Mouse (Mus musculus): ENCODE measurements at regions not wholly inside any gene's neighbourhood (a gene's known extent, or its start where the extent isn't known, plus 50 kb on each side); places are given as distances from the start of the nearest gene placed in this dataset.

DNA sequence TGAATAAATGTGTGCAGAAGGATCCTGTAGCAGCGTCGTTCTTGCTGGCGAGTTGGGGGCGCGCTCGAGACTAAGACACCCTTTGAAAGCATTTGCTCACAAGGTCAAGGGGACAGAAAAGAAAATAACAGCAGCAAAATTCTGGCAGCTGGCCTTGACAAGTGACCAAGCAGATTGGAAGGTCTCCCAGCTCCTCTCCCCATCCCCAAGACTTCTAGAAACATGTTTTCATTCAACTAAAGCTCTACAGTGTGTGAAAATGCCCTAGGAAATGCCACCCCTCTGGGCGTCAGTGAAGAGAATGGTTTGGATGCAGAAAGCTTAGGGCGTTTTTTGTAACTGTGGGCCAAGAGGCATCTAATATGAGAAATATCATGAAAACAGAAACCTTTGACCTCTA is 272.7 kb downstream of the Tbc1d1 start:
- no peaks in the 10 kb centered on the region for H3K9me3 ChIP-seq (replicated peaks; ENCODE audit: insufficient read depth, low read length)
- no peak overlapping the region for H3K9ac ChIP-seq (ENCODE audit: control insufficient read depth, low read depth, low read length, poor library complexity, severe bottlenecking)
- no peaks in the 10 kb centered on the region for H3K27me3 ChIP-seq (ENCODE audit: control insufficient read depth in 1 of 2, insufficient read depth in 2 of 2, low read length in 2 of 2)
- H3K36me3 ChIP-seq (ENCODE audit: control insufficient read depth in 1 of 2, insufficient read depth in 2 of 2, low read length in 2 of 2) = no peaks in the 10 kb centered on the region
- no peak for DNase-seq (ENCODE audit: low read depth, low spot score)
- no peak for TF ChIP-seq POLR2AphosphoS5 (IDR thresholded peaks at IDR 0.05; ENCODE audit: borderline replicate concordance, low read depth, low read length)
- no peak for TF ChIP-seq GABPA (IDR thresholded peaks at IDR 0.05; ENCODE audit: low read depth, low read length)
- TF ChIP-seq MAX (IDR thresholded peaks at IDR 0.05; ENCODE audit: low read length) = no peak
- no peak for TF ChIP-seq POLR2A (IDR thresholded peaks at IDR 0.05; ENCODE audit: control insufficient read depth in 1 of 2, insufficient read depth in 1 of 2, low read depth in 1 of 2, low read length in 2 of 2, poor library complexity in 1 of 2)
- TF ChIP-seq CHD2 (IDR thresholded peaks at IDR 0.05; ENCODE audit: low read length) = no peak
- TF ChIP-seq USF2 (IDR thresholded peaks at IDR 0.05; ENCODE audit: borderline replicate concordance in 1 of 2, insufficient read depth in 1 of 2, low read depth in 1 of 2, low read length in 2 of 2) = no peak
- no peak for TF ChIP-seq TCF12 (IDR thresholded peaks at IDR 0.05; ENCODE audit: low read depth, low read length)
- no peak for TF ChIP-seq NRF1 (IDR thresholded peaks at IDR 0.05; ENCODE audit: insufficient read depth, low read depth, low read length, poor library complexity, severe bottlenecking)
- TF ChIP-seq MYB (IDR thresholded peaks at IDR 0.05; ENCODE audit: low read depth, low read length) = no peak
- no peak for TF ChIP-seq SMC3 (IDR thresholded peaks at IDR 0.05; ENCODE audit: low read depth, low read length)
- no peak for TF ChIP-seq MYC (IDR thresholded peaks at IDR 0.05; ENCODE audit: low read depth, low read length)
- TF ChIP-seq ELF1 (IDR thresholded peaks at IDR 0.05; ENCODE audit: low read depth, low read length) = no peak
- no peak overlapping the region for H3K4me3 ChIP-seq (ENCODE audit: control insufficient read depth in 1 of 2, insufficient read depth in 1 of 2, low read depth in 2 of 2, low read length in 2 of 2)
- no peak overlapping the region for H3K27ac ChIP-seq (ENCODE audit: control insufficient read depth, low read depth, low read length)
- no peaks in the 10 kb centered on the region for H3K4me1 ChIP-seq (ENCODE audit: control insufficient read depth in 1 of 2, insufficient read depth in 2 of 2, low read length in 2 of 2)
- no peaks in the 10 kb centered on the region for H3K79me2 ChIP-seq (ENCODE audit: control insufficient read depth, insufficient read depth, low read length, poor library complexity)

DNA sequence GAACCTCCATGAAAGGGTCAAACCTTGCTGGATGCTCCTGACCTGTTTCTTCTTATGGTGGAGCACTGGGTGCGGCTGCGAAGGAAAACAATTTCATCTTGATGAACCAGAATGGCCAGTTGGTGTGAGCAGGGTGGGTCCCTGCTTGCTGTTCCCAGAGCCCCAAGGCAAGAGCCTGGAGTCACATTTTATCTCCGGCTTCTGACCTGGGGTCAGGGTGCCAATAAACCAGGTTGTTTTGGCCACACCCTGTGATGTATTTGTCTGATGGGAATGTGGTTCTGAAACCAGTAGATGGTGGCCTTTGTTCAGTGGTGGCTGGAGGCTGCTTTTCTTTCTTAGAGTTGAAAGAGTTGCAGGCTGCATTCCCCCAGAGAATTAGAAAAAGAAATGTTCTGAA is 274.4 kb downstream of the Tbc1d1 start:
- no peaks in the 10 kb centered on the region for H3K36me3 ChIP-seq (ENCODE audit: control insufficient read depth in 1 of 2, insufficient read depth in 2 of 2, low read length in 2 of 2)
- H3K4me1 ChIP-seq (ENCODE audit: control insufficient read depth in 1 of 2, insufficient read depth in 2 of 2, low read length in 2 of 2) = no peaks in the 10 kb centered on the region
- no peak overlapping the region for H3K27ac ChIP-seq (ENCODE audit: control insufficient read depth, low read depth, low read length)
- no peaks in the 10 kb centered on the region for H3K79me2 ChIP-seq (ENCODE audit: control insufficient read depth, insufficient read depth, low read length, poor library complexity)
- TF ChIP-seq MEF2A (IDR thresholded peaks at IDR 0.05; ENCODE audit: extremely low read depth, insufficient replicate concordance, low read depth, low read length, poor library complexity, severe bottlenecking) (no peak), POLR2AphosphoS2 (IDR thresholded peaks at IDR 0.05; ENCODE audit: low read length) (no peak), ZC3H11A (IDR thresholded peaks at IDR 0.05; ENCODE audit: low read depth, low read length) (no peak), POLR2A (IDR thresholded peaks at IDR 0.05; ENCODE audit: control insufficient read depth in 1 of 2, insufficient read depth in 1 of 2, low read depth in 1 of 2, low read length in 2 of 2, poor library complexity in 1 of 2) (no peak), RCOR1 (IDR thresholded peaks at IDR 0.05; ENCODE audit: low read depth, low read length) (no peak), MAFK (IDR thresholded peaks at IDR 0.05; ENCODE audit: borderline replicate concordance, low read depth, low read length) (no peak), CHD2 (IDR thresholded peaks at IDR 0.05; ENCODE audit: low read length) (no peak), JUND (IDR thresholded peaks at IDR 0.05; ENCODE audit: low read depth, low read length) (no peak), USF2 (IDR thresholded peaks at IDR 0.05; ENCODE audit: borderline replicate concordance in 1 of 2, insufficient read depth in 1 of 2, low read depth in 1 of 2, low read length in 2 of 2) (no peak), ELF1 (IDR thresholded peaks at IDR 0.05; ENCODE audit: low read depth, low read length) (no peak)
- no peak for DNase-seq (ENCODE audit: low read depth, low spot score)
- H3K9ac ChIP-seq (ENCODE audit: control insufficient read depth, low read depth, low read length, poor library complexity, severe bottlenecking) = no peak overlapping the region
- H3K9me3 ChIP-seq (replicated peaks; ENCODE audit: insufficient read depth, low read length) = no peaks in the 10 kb centered on the region
- H3K4me3 ChIP-seq (ENCODE audit: control insufficient read depth in 1 of 2, insufficient read depth in 1 of 2, low read depth in 2 of 2, low read length in 2 of 2) = no peak overlapping the region
- no peaks in the 10 kb centered on the region for H3K27me3 ChIP-seq (ENCODE audit: control insufficient read depth in 1 of 2, insufficient read depth in 2 of 2, low read length in 2 of 2)

All from MEL (cell line).